Mouse (Mus musculus): ENCODE results near the gene Trim10.
"Not testable (repeated sequence)": the region's sequence is repeated elsewhere in the genome, so short reads cannot be mapped to it uniquely, and the experiment has no call there.

The Trim10 gene

DNA sequence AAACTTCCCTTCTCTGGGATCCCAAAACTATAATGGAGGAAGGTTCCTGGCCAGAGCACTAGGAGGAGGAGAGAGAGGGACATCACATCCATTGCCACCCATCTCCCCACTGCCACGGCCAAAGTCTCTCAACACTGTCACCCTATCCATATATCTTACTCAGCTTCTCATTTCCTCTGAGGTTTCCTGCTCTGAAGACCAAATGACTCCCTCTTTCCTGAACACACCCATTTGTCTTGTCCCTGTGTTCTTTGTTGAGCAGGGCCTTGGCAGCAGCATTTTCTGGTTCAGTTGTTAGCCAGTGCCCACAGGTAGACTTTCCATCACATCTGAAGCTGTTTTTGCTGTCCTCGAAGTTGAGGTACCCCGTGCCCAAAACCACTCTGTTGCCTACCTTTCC lies 11.2 kb upstream of the Trim10 start:
- DNase-seq (ENCODE audit: low read depth, low spot score), result no peak

DNA sequence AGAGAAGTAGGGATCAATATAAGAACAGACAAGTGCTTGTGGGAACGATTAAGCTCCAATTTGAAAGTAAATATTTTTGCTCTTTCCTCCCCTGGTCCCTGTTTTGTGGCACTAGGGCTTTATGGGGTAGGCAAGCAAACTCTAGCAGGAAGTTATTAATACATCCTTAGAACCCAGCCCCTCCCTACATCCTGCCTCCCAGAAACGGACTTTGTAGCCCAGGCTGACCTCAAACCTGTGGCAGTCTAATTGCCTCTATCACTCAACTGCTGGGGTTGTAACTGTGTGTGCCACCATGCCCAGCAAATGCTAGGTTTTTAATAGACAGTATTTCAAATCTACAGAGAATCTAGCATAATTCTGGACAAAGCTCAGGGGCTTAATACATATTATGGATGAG lies 7.7 kb upstream of the Trim10 start:
- DNase-seq (ENCODE audit: low read depth, low spot score), result no peak

DNA sequence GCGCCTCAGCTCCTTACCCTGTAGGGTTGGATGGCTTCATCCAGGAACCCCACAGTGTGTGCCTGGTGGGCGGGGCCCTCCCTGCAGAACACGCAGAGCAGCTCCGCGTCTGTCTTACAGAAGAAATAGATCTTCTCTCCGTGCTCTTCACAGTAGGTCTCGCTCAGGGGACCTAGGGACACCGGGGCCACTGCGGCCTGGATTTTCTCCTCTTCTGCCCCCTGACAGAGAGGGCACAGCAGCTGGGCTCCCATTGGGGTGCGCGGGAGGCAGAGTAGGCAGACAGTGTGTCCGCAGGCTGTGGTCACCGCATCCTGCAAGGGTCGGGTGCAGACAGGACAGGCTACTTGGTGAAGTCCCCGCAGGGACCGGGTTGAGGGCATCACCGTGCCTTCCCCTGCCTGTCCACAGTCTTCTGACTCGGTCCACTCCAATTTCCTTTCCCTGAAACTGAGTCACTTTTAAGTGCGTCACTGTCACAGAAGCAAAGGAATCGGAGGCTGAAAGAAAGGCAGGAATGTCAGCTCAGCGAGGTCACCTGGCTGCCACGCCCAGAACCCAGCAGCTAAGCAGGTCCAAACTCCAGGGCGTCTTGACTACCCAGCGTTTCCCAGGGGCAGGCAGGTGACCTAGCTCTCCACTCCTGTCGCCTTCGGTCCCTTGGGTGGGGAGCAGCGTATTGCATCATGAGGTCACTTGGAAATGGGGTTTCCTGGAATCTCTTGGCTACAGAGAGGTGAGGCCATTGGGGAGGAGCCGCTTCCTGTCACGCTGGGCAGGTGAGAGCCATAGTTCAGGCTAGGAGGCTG lies 2.5 kb upstream of the Trim10 start, which contains the start of gene Trim15:
TSS of gene Trim15 (minus strand) at position 492 of the 809 bp plus-strand sequence.
- DNase-seq (ENCODE audit: low read depth, low spot score), result peak; percentile 57

DNA sequence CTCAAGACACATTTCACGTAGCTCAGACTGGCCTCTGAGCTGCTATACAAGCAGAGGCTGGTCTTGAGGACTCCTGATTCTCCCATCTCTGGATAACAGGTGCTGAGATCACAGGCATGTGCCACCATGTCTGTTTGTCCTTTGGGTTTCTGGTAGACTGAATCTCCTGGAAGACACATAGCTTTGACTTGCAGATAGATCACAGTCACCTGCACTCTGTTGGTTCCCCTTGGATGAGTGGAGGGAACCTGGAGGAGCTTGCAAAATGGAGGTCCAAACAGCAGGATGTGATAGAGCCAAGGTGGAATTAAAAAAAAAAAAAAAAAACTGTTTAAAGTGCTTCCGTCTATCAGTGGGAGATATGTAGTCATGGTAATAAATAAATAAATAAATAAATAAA lies 538 bp upstream of the Trim10 start:
- no peak for DNase-seq (ENCODE audit: low read depth, low spot score)

DNA sequence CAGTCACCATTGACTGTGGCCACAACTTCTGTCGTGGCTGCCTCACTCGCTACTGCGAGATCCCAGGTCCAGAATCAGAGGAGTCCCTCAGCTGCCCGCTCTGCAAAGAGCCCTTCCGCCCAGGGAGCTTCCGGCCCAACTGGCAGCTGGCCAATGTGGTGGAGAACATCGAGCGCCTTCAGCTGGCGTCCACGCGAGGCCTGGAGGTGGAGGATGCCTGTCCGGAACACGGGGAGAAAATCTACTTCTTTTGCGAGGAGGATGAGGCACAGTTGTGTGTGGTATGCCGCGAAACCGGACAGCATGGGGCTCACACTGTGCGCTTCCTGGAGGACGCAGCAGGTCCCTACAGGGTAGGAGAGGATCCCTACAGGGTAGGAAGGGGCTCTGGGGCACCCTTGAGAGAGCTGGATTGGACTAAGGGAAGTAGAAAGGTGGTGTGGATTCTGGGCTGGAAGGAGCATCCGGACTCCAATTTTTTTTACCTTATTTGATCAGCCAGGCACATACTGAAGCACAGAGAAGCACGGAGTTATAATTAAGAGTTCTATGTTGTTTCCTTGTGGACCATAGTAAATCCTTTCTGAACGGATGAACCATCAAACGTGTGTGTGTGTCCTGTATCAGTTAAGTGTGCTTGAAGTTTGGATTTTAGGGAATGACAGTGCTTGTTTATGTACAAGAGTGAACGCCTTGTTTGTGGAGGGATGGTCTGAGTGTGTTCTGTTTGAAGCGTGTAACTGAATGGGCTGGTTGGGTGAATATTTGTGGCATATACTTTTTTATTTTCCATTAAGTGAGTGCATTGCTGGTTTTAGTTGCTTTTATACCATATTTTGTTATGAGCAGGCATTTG lies 809 bp downstream of the Trim10 start:
- DNase-seq (ENCODE audit: low read depth, low spot score), result no peak

DNA sequence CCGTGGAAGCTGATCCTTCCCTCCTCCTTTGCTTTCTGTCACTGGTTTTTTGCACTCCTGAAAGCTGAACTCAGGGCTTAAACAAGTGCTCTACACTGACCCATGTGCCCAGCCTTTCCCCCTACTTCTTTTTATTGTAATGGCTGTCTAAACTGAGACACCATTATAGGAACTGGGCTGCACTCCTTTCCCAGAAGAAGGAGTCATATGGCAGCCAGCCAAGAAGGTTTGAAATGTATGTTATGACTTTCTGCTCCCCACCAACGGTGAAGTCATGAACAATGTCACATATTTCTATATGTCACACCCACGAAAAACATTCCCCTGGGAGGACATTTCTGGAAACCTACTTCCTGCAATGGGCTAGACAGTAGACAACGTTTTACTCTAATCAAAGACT lies 5.3 kb downstream of the Trim10 start:
- DNase-seq (ENCODE audit: low read depth, low spot score), result no peak

DNA sequence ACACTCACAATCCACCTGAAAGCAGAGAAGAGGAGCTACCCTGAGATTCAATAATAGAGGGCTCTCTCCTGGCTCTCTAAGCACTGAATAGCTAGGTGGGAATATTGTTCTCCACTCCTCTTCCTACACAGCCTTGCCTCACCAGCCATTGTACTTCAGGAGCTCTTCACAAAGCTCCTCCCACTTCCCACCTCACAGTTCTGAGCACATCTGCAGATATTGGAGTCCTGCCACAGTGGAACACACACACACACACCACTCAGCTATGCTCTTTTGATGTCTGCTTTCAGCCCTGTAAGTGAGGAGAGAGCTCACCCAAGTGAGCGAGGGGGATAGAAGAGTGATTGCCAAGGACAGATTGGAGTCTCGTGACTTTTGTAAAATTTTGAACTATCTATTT lies 14.0 kb downstream of the Trim10 start:
- DNase-seq (ENCODE audit: low read depth, low spot score), result no peak

DNA sequence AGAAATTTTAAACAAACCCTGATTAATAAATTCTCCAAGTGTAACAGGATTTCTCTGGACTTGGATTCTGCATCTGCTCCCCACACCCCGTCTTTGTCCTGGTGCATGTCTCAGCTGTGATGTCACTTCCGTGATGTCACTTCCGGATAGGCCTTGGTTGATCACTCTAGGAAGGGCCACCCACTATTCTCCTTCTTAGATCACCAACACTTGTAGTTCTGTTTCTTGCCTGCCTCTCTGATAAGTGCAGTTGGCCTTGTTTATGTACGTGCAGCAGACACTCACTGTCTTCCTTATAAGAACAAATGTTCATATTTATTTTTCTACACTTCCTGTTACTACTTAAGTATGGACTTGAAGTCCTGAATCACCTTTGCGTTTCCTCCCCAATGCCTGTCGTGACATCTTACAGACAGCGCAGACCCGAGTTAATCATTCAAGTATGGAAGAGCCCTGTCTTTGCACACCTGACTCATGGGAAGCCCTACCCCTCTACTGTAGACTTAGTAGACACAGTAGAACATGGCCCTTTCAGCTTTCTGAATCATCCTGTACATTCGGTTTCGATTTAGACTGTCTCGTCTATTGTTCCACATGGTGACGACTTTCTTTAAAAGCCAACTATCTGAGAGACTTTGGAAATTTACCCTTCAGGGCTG lies 15.9 kb downstream of the Trim10 start:
- DNase-seq (ENCODE audit: low read depth, low spot score), result no peak

DNA sequence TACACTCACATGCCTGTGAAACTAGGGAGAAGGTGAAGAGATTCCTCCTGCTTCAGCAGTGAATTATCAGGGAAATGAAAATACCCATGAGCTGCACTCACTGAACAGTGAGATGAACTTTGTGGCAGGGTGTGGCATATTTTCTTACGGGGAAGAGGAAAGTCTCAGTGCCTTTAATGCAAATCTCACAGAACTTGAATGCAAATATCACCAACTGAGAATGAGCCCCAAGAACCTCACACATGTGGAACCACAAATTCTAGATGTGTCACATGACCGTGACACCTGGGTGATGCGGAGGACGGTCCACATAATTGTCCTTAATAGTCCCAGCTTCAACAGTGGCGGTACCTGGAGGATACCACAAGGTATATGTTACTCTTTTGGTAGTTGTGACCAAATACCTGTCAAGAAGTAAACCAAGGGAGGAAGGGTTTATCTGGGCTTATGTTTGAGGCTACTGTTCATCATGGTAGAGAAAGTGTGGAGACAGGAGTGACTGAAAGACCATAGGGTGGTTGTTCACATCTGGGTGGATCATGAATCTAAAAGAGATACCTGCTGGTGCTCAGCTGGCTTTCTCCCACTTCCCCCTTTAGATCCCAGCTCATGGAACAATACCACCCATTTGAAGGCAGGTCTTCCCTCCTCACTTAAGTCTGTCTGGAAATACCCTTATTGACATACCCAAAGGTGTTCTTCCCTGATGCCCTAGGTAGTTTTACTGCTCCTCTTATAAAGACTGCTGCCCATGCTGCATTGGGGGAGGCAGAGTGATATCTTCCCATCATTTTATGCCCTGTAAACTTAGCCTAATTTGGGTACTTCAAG lies 20.9 kb downstream of the Trim10 start, which contains the start of gene Trim40:
TSS of gene Trim40 (minus strand) at position 51 of the 831 bp plus-strand sequence.
- DNase-seq (ENCODE audit: low read depth, low spot score), result no peak

DNA sequence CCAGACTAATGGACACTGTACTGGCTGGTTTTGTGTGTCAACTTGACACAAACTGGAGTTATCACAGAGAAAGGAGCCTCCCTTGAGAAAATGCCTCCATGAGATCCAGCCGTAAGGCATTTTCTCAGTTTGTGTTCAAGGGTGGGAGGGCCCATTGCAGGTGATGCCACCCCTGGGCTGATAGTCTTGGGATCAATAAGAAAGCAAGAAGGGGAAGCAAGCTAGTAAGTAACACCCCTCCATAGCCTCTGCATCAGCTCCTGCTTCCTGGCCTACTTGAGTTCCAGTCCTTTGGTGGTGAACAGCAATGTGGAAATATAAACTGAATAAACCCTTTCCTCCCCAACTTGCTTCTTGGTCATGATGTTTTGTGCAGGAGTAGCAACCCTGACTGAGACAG lies 22.1 kb downstream of the Trim10 start:
- not testable (repeated sequence) for DNase-seq (ENCODE audit: low read depth, low spot score)

DNA sequence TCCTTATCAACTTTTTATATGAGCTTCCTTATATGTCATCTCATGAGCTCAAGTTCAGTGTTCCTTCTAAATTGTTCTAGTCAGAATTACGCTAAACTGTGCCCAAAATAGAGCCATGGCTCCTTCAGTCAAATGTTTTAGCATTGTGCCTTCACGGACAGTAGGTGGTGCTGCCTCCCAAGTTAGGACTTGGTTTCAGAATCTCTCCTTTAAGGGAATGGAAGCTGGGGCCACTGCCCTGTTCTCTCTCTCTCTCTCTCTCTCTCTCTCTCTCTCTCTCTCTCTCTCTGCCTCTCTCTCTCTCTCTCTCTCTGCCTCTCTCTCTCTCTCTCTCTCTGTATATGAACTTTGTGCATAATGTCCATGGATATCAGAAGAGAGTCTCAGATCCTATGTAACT lies 23.0 kb downstream of the Trim10 start:
- DNase-seq (ENCODE audit: low read depth, low spot score), result peak; percentile 75

DNA sequence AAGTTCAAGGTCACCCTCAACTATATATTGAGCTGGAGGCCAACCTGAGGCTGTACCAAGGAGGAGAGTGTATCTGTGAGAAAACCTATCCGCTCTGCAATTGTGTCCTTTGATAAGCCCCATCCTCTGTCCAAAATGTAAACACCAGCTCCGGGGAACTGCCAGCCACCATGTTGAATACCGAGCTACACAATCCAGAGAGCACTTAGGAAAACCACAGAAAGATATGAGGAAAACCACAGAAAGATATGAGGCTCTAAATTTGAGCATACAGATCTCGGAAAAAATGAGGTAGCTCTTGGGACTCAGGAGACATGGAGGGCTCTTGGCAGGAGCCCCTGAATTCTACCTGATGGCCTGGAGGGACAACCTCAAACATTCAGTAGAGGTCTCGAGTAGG lies 24.0 kb downstream of the Trim10 start:
- no peak for DNase-seq (ENCODE audit: low read depth, low spot score)

DNA sequence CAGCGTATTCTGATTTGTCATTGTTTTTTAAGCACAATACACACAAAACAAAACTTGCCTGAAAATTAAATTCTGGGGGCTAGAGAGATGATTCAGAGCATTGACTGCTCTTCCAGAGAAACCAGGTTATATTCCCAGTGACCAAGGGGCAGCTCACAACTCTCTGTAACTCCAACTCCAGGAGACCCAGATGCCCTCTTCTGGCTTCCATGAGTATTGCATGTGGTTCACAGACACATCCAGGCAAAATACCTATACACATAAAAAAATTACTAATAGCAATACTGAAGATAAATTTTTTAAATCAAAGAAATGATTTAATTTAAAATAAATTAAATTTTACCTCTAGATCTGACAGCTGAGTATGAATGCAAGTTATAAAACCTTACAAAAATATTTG lies 27.2 kb downstream of the Trim10 start:
- peak; percentile 73 for DNase-seq (ENCODE audit: low read depth, low spot score)

DNA sequence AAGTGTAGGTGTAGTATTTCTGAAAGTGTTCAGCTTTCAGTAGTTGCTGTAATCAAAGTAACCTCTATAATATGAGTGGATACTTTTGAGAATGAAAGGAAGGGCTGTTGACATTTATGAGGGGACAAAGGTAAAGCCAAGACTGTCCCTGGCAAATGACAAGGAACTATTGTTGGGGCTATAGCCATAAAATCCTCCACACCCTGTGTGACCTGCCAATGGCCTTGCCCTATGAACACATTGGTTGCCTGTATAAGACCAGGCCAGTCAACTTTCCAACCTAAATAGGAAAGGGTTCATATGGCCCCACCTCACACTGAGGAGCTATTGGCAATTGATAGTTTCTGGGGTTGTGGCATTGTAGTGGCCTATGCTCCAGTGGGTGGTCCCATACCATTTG lies 27.7 kb downstream of the Trim10 start:
- no peak for DNase-seq (ENCODE audit: low read depth, low spot score)

DNA sequence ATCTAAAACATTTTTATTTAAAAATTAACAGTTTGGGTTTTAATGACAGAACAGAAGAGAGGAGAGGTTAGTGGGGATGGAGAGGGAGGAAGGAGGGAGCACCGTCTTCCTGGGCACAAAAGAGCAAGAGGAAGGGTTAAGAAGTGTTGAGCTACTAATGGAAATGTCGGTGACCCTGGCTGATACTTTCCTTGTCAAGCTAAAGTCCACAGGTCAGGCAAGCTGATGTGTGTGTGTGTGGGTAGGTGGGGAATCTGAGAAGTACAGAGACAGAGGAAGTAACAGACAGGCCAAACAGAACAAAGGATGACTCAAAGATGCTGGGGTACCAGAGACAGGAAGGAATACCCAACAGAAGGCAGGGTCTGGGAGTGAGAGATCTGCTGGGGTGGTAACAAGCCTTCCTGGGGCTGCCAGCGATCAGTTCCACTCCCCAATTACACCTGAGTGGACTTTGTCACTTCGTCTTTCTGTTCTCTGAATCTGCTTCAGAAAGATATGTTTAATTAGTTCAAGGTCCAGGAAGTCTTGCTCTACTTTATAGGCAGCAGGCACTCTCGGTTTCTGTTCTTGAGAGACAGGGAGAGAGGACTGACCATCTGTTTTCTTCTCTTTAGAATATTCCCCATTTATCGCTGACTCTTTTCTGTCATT lies 28.3 kb downstream of the Trim10 start, which contains the start of gene Trim31:
TSS of gene Trim31 (plus strand) at position 567 of the 654 bp plus-strand sequence.
- no peak for DNase-seq (ENCODE audit: low read depth, low spot score)

DNA sequence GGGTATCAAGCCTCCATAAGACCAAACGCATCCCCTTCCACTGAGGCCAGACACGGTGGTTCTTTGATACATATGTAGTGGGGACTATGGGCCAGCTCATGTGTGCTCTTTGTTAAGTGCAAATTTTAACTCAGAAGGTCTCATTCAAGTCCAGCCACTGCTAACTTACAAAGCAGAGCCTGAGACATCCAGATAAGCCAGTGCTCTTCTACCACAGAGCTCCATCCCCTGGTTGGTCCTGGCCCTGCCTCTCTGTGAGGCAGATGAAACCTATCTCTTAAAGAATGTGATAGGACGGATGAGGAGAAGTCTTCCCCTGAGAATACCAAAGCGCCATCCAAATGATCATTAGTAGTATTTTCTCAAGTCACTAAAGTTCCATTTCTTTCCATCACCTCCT lies 30.0 kb downstream of the Trim10 start:
- DNase-seq (ENCODE audit: low read depth, low spot score), result no peak

DNA sequence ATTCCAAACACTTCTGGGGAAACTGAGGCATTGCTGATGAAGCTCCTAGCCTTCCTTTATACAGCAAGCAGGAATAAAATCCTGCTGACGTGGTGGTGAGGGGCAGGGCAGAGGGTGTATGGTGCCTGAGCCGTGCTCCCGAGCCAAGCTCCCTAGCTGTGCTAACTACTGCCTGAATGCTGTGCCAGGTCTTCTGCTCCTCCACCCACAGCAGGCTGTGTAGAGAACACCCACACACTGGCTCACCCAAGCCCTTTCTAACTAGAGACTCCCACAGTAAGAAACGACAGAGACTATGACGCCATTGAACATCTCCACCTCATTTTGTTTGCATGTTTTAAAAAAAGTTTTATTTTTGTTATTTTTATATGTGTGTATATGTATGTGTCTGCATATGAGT lies 30.6 kb downstream of the Trim10 start:
- DNase-seq (ENCODE audit: low read depth, low spot score), result no peak

DNA sequence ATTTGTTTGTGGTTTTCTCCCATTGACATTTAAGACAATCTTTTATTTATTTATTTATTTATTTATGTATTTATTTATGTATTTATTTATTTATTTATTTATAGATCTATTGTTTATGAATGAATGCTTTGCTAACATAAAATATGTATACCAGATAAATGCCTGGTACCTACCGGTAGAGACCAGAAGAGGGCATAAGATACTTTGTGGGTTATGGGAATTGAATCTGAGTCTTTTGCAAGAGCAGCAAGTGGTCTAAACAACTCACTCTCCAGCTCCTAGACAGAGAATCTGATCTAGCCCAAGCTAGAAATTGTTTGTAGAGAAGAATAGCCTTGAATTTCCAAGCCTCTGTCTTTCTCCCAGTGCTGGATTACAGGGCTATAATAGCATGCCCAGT lies 31.3 kb downstream of the Trim10 start:
- DNase-seq (ENCODE audit: low read depth, low spot score), result peak; percentile 25

DNA sequence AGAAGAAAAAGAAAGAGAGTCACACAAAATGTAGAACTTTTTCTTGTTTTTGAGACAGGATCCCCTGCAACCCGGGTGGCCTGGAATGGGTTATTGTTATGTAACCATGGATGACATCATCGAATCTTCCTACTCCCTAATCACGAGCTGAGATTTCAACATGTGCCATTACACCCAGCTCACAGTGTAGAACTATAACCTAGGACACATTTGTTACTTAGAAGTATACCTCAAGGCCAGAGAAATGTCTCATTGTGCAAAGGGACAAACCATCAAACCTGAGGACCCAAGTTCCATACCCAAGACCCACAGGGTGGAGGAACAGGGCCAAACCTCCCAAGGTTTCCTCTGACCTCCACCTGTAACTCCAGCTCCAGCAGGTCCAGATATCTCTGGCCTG lies 34.3 kb downstream of the Trim10 start:
- no peak for DNase-seq (ENCODE audit: low read depth, low spot score)

DNA sequence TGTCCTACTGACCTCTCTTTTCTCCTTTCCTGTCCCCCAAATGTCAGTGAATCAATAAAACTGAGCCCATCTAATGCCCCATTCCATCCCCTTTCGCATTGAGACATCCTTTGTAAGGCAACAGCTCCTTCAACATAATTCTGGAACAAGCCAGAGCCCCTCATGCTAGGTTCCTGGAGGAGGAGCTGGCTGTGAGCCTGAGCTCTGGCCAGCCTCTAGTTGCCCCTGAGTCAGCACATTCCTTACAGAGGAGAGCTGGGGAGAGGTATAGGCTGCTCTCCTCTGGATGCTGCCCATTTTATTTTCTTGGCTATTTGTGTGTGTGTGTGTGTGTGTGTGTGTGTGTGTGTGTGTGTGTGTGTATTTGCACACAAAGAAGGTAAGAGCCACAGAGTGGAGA lies 38.9 kb downstream of the Trim10 start:
- DNase-seq (ENCODE audit: low read depth, low spot score), result no peak

DNA sequence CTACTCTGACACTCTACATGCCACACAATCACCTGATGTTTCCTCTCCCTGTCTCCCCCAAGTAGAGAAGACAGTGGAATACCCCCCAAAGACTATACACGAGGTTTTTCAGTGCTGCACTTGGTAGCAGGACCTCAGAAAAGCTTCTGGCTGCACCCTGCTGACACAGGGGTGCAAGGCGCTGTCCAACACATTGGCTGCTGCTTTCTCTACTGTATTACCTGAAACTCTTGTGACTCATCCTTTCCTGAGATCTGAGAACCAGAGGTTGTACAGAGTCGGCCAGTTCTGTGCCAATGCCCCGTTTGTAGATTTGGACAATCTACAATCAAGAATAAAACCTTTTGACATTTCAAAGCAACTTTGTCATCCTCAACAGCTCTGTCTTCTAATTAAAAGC lies 40.4 kb downstream of the Trim10 start:
- DNase-seq (ENCODE audit: low read depth, low spot score), result no peak

All from ZHBTc4 (cell line).